Mouse (Mus musculus): Measurements from ENCODE around the gene Trib2. TPM values are rescaled to one million over a fixed set of nuclear protein-coding genes. Genes with fewer than 3 reads are reported as not detected.

Gene Trib2
- polyA plus RNA-seq, 1 experiment from 2014 or later = 2.3 TPM

- Histone ChIP-seq H3K4me3 (ENCODE audit: low read depth, low read length) (peak overlapping the region; percentile 65), H3K4me1 (ENCODE audit: control insufficient read depth, low read depth, low read length) (peaks cover 3% of the 10 kb centered on the region), H3K4me2 (ENCODE audit: low read depth, low read length) (peak overlapping the region; percentile 85), H3K27me3 (ENCODE audit: control insufficient read depth, insufficient read depth, low read depth, low read length) (peaks cover 31% of the 10 kb centered on the region), H3K27ac (ENCODE audit: low read length) (no peak overlapping the region), H3K9ac (ENCODE audit: low read depth, low read length) (peak overlapping the region; percentile 64), H3K36me3 (ENCODE audit: control insufficient read depth, insufficient read depth) (no peaks in the 10 kb centered on the region), H3K9me3 (replicated peaks; ENCODE audit: control insufficient read depth, low read length) (no peaks in the 10 kb centered on the region)
- peak; percentile 10; the same call in 1 of the 2 replicates for ATAC-seq (ENCODE audit: low read depth)
- WGBS (ENCODE audit: insufficient replicate concordance) = under 1% methylated on average over 23 of the region's 23 CpGs
Observed at GRCm38 (mm10) chr12:15816254-15816605, 492 bp downstream of the Trib2 start.

- Histone ChIP-seq H3K36me3 (ENCODE audit: control insufficient read depth, insufficient read depth) (no peaks in the 10 kb centered on the region), H3K27ac (ENCODE audit: low read length) (no peak overlapping the region), H3K27me3 (ENCODE audit: control insufficient read depth, insufficient read depth, low read depth, low read length) (peaks cover 31% of the 10 kb centered on the region), H3K4me2 (ENCODE audit: low read depth, low read length) (peak overlapping the region; percentile 85), H3K9ac (ENCODE audit: low read depth, low read length) (peak overlapping the region; percentile 64), H3K9me3 (replicated peaks; ENCODE audit: control insufficient read depth, low read length) (no peaks in the 10 kb centered on the region), H3K4me1 (ENCODE audit: control insufficient read depth, low read depth, low read length) (peaks cover 3% of the 10 kb centered on the region), H3K4me3 (ENCODE audit: low read depth, low read length) (peak overlapping the region; percentile 65)
- ATAC-seq (ENCODE audit: low read depth) = no peak
- 0% methylated on average over 49 of the region's 49 CpGs for WGBS (ENCODE audit: insufficient replicate concordance)
Observed at GRCm38 (mm10) chr12:15815576-15816253, 1.0 kb downstream of the Trib2 start.

DNA sequence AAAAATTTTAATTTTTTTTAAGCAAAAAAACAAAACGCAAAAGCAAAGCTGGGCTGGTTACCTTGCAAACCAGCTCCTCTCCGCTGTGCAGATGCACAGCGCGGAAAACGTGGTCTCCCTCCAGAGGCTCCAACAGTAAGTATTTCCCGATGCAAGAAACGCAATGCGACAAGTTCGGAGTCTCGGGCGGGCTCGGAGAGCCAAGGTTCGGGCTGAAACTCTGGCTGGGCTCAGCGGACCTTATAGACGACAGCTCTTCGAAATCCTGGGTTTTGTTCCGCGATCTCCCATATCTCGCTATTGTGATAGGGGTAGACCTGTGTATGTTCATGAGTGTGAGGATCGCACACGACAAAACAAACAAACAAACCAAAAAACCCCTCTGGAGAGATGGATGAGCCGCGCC is 1.5 kb downstream of the Trib2 start:
- H3K4me1 ChIP-seq (ENCODE audit: control insufficient read depth, low read depth, low read length) = peaks cover 3% of the 10 kb centered on the region
- H3K27ac ChIP-seq (ENCODE audit: low read length) = no peak overlapping the region
- no peak for ATAC-seq (ENCODE audit: low read depth)
- peak overlapping the region; percentile 64 for H3K9ac ChIP-seq (ENCODE audit: low read depth, low read length)
- H3K4me2 ChIP-seq (ENCODE audit: low read depth, low read length) = peak overlapping the region; percentile 85
- peaks cover 31% of the 10 kb centered on the region for H3K27me3 ChIP-seq (ENCODE audit: control insufficient read depth, insufficient read depth, low read depth, low read length)
- H3K4me3 ChIP-seq (ENCODE audit: low read depth, low read length) = peak overlapping the region; percentile 65
- H3K36me3 ChIP-seq (ENCODE audit: control insufficient read depth, insufficient read depth) = no peaks in the 10 kb centered on the region
- H3K9me3 ChIP-seq (replicated peaks; ENCODE audit: control insufficient read depth, low read length) = no peaks in the 10 kb centered on the region
- WGBS (ENCODE audit: insufficient replicate concordance) = under 1% methylated on average over 23 of the region's 23 CpGs

GRCm38 (mm10) chr12:15814249-15815081 is 2.3 kb downstream of the Trib2 start:
- peaks cover 31% of the 10 kb centered on the region for H3K27me3 ChIP-seq (ENCODE audit: control insufficient read depth, insufficient read depth, low read depth, low read length)
- peak overlapping the region; percentile 85 for H3K4me2 ChIP-seq (ENCODE audit: low read depth, low read length)
- H3K9me3 ChIP-seq (replicated peaks; ENCODE audit: control insufficient read depth, low read length) = no peaks in the 10 kb centered on the region
- WGBS (ENCODE audit: insufficient replicate concordance) = under 1% methylated on average over 32 of the region's 32 CpGs
- 0 out of 2 replicates have a peak overlapping the region, but pooled peaks have one; percentile 7 for H3K27ac ChIP-seq (ENCODE audit: low read length)
- H3K4me3 ChIP-seq (ENCODE audit: low read depth, low read length) = peak overlapping the region; percentile 65
- peaks cover 3% of the 10 kb centered on the region for H3K4me1 ChIP-seq (ENCODE audit: control insufficient read depth, low read depth, low read length)
- no peak for ATAC-seq (ENCODE audit: low read depth)
- no peaks in the 10 kb centered on the region for H3K36me3 ChIP-seq (ENCODE audit: control insufficient read depth, insufficient read depth)
- peak overlapping the region; percentile 64 for H3K9ac ChIP-seq (ENCODE audit: low read depth, low read length)

DNA sequence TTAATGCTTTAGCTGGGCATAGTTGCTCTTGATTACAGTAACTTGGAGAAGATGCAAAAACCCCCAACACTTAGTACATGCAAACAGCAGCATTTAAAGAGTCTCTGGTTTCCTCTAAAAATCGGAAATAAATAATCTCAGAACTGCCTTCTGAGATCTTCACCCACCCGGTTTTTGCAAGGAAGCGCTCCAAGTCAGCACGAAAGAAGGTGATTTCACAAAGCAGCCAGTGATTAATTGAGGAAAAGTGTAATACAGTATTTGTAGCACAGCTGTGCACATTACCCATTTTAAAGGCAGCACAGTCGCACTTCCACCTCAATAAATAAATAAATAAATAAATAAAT is 2.9 kb downstream of the Trib2 start:
- Histone ChIP-seq H3K27me3 (ENCODE audit: control insufficient read depth, insufficient read depth, low read depth, low read length) (peaks cover 31% of the 10 kb centered on the region), H3K27ac (ENCODE audit: low read length) (no peak overlapping the region), H3K9me3 (replicated peaks; ENCODE audit: control insufficient read depth, low read length) (no peaks in the 10 kb centered on the region), H3K4me1 (ENCODE audit: control insufficient read depth, low read depth, low read length) (peaks cover 3% of the 10 kb centered on the region), H3K4me2 (ENCODE audit: low read depth, low read length) (no peak overlapping the region), H3K36me3 (ENCODE audit: control insufficient read depth, insufficient read depth) (no peaks in the 10 kb centered on the region), H3K9ac (ENCODE audit: low read depth, low read length) (no peak overlapping the region), H3K4me3 (ENCODE audit: low read depth, low read length) (no peak overlapping the region)
- 16% methylated on average over 5 of the region's 5 CpGs for WGBS (ENCODE audit: insufficient replicate concordance)
- no peak for ATAC-seq (ENCODE audit: low read depth)

- Histone ChIP-seq H3K9ac (ENCODE audit: low read depth, low read length) (no peak overlapping the region), H3K4me3 (ENCODE audit: low read depth, low read length) (no peak overlapping the region), H3K9me3 (replicated peaks; ENCODE audit: control insufficient read depth, low read length) (no peaks in the 10 kb centered on the region), H3K4me2 (ENCODE audit: low read depth, low read length) (no peak overlapping the region), H3K4me1 (ENCODE audit: control insufficient read depth, low read depth, low read length) (peaks cover 3% of the 10 kb centered on the region), H3K27me3 (ENCODE audit: control insufficient read depth, insufficient read depth, low read depth, low read length) (peaks cover 31% of the 10 kb centered on the region), H3K27ac (ENCODE audit: low read length) (no peak overlapping the region), H3K36me3 (ENCODE audit: control insufficient read depth, insufficient read depth) (no peaks in the 10 kb centered on the region)
- ATAC-seq (ENCODE audit: low read depth) = no peak
- WGBS (ENCODE audit: insufficient replicate concordance) = 34% methylated on average over 12 of the region's 12 CpGs
Observed at GRCm38 (mm10) chr12:15813133-15813818, 3.4 kb downstream of the Trib2 start.

- H3K9me3 ChIP-seq (replicated peaks; ENCODE audit: control insufficient read depth, low read length) = no peaks in the 10 kb centered on the region
- no peaks in the 10 kb centered on the region for H3K36me3 ChIP-seq (ENCODE audit: control insufficient read depth, insufficient read depth)
- no peak overlapping the region for H3K4me2 ChIP-seq (ENCODE audit: low read depth, low read length)
- H3K4me1 ChIP-seq (ENCODE audit: control insufficient read depth, low read depth, low read length) = peaks cover 3% of the 10 kb centered on the region
- H3K4me3 ChIP-seq (ENCODE audit: low read depth, low read length) = no peak overlapping the region
- H3K27me3 ChIP-seq (ENCODE audit: control insufficient read depth, insufficient read depth, low read depth, low read length) = peaks cover 31% of the 10 kb centered on the region
- H3K27ac ChIP-seq (ENCODE audit: low read length) = no peak overlapping the region
- no peak overlapping the region for H3K9ac ChIP-seq (ENCODE audit: low read depth, low read length)
- ATAC-seq (ENCODE audit: low read depth) = no peak
- 47% methylated on average over 6 of the region's 6 CpGs for WGBS (ENCODE audit: insufficient replicate concordance)
Observed at GRCm38 (mm10) chr12:15812139-15812962, 4.4 kb downstream of the Trib2 start.

- 64% methylated on average over 4 of the region's 4 CpGs for WGBS (ENCODE audit: insufficient replicate concordance)
- no peak for ATAC-seq (ENCODE audit: low read depth)
- no peaks in the 10 kb centered on the region for H3K36me3 ChIP-seq (ENCODE audit: control insufficient read depth, insufficient read depth)
- no peaks in the 10 kb centered on the region for H3K9me3 ChIP-seq (replicated peaks; ENCODE audit: control insufficient read depth, low read length)
- peaks cover 28% of the 10 kb centered on the region for H3K27me3 ChIP-seq (ENCODE audit: control insufficient read depth, insufficient read depth, low read depth, low read length)
- H3K4me1 ChIP-seq (ENCODE audit: control insufficient read depth, low read depth, low read length) = no peaks in the 10 kb centered on the region
- H3K4me3 ChIP-seq (ENCODE audit: low read depth, low read length) = no peak overlapping the region
- H3K4me2 ChIP-seq (ENCODE audit: low read depth, low read length) = no peak overlapping the region
- no peak overlapping the region for H3K9ac ChIP-seq (ENCODE audit: low read depth, low read length)
- no peak overlapping the region for H3K27ac ChIP-seq (ENCODE audit: low read length)
Observed at GRCm38 (mm10) chr12:15811682-15812081, 5.0 kb downstream of the Trib2 start.
